Mouse (Mus musculus): Measurements from ENCODE around the gene Kti12.

GRCm38 (mm10) chr4:108847715-108848504 is at the start of gene Kti12:
- TF ChIP-seq CTCF (IDR thresholded peaks at IDR 0.05) (no peak), POLR2A (IDR thresholded peaks at IDR 0.05; ENCODE audit: insufficient read depth, low read depth, low read length) (peak; percentile 78)
